Mouse (Mus musculus): ENCODE measurements at regions not wholly inside any gene's neighbourhood (a gene's known extent, or its start where the extent isn't known, plus 50 kb on each side); places are given as distances from the start of the nearest gene placed in this dataset.
"Not testable (repeated sequence)": the region's sequence is repeated elsewhere in the genome, so short reads cannot be mapped to it uniquely, and the experiment has no call there.

DNA sequence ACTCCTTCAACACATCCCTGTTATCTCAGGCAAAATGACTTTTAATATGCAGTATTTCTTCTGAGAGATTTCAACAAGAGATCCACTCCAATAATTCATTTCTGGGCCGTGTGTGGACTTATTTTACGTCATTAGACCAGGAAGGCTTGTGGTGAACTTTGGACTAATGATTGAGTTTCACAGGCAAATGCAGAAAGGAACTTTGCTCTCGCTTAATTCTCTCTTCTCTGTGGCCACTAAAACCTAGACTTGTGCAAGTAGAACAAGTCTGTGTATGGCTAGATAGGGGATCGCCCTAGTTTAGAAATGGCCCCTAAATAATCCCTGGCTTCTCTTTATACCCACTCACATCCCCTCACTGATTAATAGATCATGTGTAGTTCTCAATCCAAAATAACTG lies 50.6 kb upstream of the Ppp1r12a start:
- no peak for DNase-seq (ENCODE audit: low read depth, low spot score)

DNA sequence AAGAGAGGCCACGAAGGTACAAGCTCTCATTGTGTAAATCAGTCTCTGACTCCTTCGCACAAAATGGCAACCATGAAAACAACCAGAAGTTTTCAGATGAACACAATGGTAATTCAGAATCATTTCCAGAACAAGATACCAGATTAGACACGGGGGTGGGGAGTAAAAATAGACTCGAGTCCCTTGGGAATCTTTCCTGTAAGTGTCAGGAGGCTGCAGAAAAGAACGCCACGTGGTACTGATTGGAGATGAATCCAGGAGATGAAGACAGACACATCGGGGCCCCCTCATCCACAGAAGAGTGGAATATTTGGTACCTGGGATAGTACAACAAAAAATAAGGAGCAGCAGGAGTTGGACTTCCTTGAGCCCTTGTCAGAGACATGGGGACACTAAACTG lies 51.1 kb upstream of the Ppp1r12a start:
- no peak for DNase-seq (ENCODE audit: low read depth, low spot score)

DNA sequence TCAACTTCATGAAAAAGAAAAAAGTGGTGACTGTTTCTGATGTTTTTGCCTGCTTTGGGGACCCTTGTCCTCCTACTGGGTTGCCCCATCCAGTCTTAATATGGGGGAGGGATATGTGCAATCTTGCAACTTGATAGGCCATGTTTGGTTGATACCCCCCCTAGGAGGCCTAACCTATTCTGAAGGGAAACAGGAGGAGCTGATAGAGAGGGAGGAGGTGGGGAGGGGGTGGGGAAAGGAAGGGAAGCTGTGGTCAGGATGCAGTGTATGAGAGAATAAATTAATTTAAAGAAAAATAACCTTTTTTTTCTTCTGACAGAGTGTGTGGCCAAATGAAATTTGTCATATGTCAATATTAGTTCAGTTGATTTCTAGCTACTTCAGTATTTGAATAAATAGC lies 51.8 kb upstream of the Ppp1r12a start:
- DNase-seq (ENCODE audit: low read depth, low spot score): no peak

DNA sequence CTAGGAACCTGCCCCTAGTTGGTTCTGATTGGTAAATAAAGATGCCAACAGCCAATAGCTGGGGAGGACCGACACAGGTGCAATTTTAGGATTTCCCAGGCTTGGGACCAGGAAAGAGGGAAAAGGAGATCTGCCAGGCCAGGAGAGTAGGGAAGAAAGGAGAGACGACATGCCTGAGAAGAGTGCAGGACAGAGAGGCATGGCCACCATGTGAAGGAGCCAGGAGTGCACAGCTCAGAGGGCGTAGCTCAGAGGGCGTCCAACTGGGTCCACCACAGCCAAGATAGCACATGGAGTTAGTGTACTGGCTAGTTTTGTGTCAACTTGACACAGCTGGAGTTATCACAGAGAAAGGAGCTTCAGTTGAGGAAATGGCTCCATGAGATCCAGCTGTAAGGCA lies 53.5 kb upstream of the Ppp1r12a start:
- not testable (repeated sequence) for DNase-seq (ENCODE audit: low read depth, low spot score)

DNA sequence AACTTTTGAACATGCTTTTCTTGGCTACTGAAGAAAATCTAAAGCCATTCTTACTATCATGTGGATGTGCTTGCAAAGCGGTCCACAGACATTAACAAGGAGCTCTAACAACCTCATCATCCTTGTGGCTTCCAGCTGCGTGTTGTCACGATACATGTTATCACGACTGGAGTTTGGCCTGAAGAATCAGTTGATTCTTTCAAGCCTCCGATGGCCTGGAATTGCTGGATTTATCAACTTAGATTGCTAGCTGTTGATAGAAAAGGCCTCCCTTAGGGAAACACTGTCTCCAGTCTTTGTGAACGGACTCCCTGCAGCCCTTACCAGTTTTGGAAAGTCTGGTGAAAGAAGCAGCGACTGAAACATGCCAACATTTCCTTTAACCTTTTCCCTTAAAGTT lies 60.5 kb upstream of the Ppp1r12a start:
- no peak for DNase-seq (ENCODE audit: low read depth, low spot score)

DNA sequence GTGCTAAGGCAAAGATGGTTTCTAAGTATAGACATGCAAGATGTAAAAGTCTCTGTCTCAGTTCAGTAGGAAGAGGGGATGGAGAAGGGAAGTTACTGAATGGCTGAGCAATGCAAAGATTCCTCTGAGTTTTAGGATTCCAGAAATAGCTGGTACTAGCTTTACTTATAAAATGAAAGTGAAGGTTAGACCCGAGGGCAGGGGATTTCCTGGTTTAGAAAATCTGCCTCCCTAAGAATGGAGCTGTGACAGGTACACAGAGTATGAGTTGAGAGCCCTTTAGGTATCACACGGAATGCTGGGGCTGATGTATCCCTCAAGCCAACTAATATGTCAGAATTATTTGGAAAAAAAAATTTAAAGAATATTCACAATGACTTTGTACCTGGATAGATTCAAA lies 69.0 kb upstream of the Ppp1r12a start:
- no peak for DNase-seq (ENCODE audit: low read depth, low spot score)

DNA sequence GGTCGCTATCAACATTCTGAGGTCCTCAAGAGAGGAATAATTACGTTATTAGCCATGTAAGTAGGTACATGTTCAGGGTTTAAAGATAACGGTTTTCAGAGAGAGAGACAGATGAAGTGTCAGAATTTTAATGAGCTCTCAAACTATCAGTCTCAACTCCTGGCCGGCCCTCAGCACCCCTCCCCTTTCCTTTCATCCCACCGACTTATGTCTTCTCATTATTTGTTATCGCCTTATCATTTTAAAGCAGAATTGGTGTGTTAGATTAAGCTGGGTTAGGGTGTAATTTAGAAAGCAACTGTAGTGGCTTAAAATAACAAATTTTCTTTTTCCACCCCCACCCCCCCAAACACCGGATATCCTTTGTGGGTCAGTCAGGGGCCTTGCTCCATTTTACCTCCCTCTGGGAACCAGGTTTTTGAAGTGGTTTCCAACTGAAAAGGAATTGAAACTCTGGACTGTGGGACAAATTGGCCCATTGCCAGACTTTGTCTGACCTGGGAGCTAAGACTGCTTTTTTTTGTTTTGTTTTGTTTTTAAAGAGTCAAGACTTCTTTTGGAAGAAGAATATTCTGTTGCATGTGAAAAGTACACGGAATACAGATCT lies 72.5 kb upstream of the Ppp1r12a start:
- no peak for DNase-seq (ENCODE audit: low read depth, low spot score)

DNA sequence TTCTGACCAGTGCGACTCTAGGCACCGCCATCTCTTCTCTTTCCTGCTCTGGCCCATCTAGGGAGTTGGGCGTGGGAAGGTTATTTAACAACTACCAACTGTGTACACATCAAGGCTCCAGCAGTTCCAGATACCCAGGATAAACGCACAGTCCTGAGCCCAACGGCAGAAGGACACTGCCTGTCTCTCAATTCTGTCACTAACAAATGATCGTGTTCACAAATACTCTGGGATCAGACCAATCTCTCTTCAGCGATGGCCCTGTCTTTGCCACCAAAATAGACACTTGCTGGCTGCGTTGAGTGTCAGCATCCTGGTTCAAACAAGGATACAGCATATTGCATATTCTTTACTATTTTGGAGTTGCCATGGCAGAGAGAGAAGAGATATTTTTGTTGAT lies 73.1 kb upstream of the Ppp1r12a start:
- no peak for DNase-seq (ENCODE audit: low read depth, low spot score)

DNA sequence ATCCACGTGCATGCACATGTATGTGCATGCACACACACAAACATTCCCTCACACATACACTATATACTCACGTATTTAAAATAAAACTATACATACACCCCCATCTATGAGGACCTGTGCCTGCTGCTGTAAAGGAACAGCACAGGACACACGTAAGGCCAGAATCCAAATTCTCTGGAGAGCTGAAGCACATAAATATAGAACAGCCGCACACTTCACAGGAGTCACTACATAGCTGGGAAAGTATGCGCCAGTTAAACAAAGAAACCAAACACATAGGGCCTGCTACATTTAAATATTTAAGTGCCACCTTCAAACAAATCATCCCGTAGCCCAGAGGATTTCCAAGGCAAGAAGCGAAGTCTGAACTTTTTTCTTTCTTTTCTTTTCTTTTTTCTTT lies 73.8 kb upstream of the Ppp1r12a start:
- no peak for DNase-seq (ENCODE audit: low read depth, low spot score)

DNA sequence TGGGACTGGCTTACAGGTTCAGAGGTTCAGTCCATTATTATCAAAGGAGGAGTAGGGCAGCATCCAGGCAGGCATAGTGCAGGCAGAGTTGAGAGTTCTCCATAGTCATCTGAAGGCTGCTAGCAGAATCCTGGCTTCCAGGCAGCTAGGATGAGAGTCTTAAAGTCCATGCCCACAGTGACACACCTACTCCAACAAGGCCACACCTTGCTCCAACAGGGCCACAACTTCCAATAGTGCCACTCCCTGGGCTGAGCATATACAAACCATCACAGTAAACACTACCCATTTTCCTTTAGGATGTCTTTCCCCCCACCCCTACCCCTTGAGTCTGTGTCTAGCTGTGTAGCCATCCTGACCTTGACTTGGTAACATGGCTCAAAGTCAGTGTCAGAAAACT lies 78.8 kb upstream of the Ppp1r12a start:
- DNase-seq (ENCODE audit: low read depth, low spot score): no peak

DNA sequence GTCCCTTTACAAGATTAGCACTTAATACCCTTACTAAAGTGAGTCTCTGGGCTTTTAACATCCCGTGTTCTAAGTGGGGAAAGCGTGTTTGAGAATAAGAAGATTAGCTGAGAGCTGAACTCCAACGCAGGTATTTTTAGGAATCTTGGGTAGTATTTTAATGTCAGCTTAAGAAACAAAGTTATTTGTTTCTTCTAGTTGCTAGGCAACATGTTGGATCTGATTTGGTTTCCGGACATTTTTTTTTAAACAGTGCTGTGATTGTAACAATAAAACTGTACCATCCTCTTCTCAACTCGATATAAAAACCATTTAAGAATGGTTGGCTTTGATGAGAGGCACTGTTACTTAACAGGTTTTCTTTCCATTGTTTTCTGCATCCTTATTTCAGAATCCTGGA lies 86.8 kb upstream of the Ppp1r12a start:
- no peak for DNase-seq (ENCODE audit: low read depth, low spot score)

DNA sequence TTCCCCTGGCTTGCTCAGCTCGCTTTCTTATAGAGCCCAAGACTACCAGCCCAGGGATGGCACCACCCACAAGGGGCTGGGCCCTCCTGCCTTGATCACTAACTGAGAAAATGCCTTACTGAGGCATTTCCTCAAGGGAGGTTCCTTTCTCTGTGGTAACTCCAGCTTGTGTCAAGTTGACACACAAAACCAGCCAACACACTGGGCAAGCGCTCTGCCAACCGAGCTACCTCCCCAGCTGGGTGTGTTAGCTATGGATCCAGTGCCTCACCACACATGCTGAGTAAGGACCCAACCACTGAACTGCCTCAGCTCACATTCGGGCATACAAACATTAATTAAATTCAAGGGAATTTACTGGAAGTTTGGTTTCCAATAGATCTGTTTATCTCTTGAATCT lies 88.2 kb upstream of the Ppp1r12a start:
- DNase-seq (ENCODE audit: low read depth, low spot score): no peak

DNA sequence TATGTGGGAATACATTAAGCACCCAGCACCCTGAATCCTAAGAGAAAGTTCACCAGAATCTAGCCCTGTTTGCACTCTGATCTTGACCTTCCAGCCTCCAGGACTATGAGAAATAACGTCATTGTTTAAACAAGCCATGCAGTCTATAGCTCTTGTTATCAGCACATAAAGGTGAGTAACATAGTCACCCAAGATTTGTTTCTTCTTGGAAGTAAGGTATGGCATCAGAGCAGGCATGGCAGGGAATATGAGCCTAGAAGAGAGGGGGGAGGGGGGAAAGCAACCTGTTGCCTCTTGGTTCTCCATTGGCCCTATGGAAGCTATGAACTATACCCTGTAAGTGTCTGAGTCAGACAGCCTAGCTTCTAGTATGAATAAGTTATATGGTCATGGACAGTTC lies 89.8 kb upstream of the Ppp1r12a start:
- no peak for DNase-seq (ENCODE audit: low read depth, low spot score)

DNA sequence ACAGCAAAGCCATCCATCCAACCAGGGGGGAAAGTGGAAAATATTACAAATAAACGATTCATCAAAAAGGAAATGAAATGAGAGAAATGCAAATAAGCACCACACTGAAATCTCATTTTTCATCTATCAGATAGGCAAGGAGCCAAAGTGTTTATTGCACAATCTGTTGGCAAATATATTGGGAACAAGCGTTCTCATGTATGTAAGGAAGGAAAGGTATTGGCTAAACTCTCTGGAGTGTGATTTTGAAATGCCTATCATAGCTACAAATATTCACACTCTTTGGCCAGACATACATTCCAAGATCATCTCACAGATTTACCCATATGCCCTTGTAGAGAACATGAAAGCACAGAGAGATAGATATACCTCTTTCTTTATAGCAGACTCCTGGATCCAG lies 90.6 kb upstream of the Ppp1r12a start:
- no peak for DNase-seq (ENCODE audit: low read depth, low spot score)

DNA sequence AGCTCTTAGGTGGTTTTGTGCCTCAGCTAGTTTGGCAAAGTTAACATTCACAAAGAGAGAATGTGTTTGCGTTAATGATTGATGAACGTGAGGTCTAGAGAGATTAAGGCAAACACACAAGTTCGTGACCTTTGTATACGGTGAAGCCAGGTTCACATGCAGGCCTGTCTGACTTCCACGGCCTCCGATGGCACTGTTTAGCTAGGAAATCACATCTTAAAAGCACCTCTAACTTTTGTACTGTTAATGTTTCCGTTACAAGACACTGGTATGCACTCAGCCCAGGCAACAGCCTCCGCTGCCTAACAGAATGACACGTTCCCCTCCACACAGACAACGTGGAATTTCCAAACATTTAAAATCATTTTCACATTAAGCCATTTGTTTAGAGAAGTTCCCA lies 94.3 kb upstream of the Ppp1r12a start:
- no peak for DNase-seq (ENCODE audit: low read depth, low spot score)

DNA sequence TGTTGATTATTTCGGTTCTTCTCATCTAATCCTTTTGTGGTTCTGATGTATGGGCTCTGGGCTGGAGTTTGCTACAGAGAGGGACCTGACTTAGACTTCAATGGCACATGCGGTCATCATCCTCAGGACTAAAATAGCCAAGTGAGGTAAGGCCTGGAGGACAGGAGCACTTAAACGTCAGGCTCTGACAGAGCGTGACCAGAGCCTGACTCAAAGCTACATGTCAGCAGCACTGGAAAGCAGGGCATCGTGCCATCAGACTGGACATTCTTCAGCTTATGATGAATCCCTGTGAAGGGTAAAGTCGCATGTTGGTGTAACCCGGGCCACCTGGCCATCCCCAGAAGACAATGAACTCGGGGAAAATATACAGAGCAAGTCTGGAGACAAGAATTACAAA lies 95.8 kb upstream of the Ppp1r12a start:
- no peak for DNase-seq (ENCODE audit: low read depth, low spot score)

DNA sequence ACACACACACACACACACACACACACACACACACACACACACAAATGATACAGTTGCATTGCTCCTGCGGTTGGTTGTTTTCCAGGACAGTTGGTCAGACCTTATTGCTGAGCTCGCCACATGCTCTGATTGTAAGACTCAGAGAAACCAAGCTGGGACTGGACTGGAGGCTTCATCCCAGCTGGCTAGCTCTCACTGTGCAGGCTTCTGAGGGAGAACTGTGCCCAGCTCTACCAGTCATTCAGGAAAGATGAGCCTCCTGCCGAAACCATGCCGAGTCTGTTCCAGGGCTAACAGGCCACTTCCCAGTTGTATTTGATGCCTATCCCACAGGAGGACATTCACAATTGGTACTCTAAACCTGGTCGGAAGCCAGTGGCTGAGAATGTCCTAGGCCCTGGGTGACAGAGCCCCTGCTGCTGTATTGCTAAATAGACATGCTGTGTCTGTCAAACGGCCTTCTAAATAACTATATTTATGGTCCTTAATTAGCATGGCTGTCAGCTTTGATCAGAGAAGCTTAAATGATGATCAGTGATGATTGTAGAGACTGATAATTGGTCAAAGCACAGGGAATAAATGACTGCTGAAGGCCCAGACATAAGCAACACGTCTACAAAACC lies 100.1 kb upstream of the Ppp1r12a start:
- no peak for DNase-seq (ENCODE audit: low read depth, low spot score)

DNA sequence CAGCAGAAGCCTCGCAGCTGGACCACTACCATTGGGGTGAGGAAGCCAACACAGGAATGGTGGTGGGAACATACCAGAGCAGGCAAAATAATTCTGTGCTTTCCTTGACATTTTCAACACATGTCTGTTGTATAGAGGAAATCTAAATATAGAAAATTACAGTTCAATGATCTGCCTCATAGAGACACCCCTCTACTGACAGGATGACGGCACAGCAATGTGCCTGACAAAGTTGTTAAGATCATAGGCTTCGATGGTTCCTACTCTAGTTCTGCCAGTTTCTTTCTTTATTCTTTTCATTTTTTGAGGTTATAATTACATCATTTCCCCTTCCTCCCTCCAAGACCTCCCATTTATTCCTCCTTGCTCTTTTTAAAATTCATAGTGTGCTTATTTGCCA lies 101.4 kb upstream of the Ppp1r12a start:
- no peak for DNase-seq (ENCODE audit: low read depth, low spot score)

DNA sequence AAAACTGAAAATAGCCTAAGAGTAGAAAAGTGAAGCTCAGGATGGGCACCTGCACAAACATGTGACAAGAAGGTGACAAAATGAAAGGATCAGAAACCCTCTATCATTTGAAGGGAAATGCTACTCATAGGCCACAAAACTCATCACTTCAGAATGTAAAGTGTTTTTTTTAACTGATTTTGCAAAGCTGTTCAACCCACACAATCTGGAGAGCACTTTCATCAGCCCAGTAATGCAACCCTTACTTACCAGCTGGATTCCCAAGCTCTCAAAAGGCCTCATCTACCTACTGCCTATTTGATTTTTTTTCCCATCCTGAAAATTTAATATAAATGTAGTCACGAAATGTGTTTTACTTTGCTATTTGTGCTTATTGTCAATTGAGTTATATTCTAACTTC lies 110.4 kb upstream of the Ppp1r12a start:
- no peak for DNase-seq (ENCODE audit: low read depth, low spot score)

DNA sequence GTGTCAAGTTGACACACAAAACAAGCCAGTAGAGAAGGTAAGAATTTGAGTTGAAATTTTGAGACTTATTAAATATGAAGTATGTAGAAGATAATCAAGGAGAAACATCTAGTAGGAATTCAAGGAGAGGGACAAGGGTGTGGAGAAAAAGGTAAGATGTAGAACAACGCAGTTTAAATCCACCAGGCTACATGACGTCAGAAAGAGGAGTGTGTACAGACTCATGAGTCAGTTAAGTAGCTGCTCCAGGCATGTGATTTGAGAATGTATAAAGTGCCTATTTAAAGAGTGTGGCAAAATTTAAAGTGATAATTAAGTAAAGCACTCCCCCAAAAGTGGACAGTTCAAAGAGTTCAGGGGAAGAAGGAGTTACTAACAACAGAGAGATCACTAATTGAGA lies 113.6 kb upstream of the Ppp1r12a start:
- DNase-seq (ENCODE audit: low read depth, low spot score): no peak

DNA sequence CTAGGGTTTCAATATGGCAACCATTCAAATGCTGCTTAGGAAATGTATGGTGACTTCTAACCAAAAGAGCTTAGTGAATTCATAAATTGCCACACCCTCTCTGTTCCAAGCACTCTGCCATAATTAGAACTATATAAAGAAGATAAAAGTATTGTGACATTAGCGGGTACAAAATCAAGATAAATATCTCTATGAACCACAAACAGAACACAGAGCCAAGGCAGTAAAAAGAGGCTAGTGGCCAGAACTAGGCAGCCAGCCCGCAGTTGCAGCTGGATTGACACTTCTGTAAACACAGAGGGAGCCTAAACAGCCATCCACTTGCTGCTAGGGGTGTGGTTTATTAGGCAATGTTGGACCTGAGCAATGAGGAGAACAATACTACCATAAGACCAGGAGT lies 118.5 kb upstream of the Ppp1r12a start:
- DNase-seq (ENCODE audit: low read depth, low spot score): no peak

DNA sequence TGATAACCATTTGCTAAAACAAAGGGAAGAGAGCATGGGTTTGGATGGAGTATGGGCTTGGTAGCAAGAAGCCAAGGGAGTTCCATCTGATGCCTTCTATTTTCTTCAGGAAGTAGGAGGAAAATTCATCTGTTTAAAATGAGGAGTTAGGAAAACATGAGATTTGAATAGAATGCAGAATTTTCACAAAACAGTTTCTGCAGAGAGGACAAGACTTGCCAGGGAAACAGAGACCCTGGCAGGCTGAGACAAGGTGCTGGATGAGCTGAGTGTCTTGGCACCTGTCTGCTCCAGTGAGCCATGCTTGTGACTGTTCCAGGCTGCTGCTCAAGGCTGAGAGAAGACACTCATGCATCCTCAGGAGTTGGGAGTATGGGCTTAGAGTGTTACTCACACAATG lies 122.0 kb upstream of the Ppp1r12a start:
- no peak for DNase-seq (ENCODE audit: low read depth, low spot score)

DNA sequence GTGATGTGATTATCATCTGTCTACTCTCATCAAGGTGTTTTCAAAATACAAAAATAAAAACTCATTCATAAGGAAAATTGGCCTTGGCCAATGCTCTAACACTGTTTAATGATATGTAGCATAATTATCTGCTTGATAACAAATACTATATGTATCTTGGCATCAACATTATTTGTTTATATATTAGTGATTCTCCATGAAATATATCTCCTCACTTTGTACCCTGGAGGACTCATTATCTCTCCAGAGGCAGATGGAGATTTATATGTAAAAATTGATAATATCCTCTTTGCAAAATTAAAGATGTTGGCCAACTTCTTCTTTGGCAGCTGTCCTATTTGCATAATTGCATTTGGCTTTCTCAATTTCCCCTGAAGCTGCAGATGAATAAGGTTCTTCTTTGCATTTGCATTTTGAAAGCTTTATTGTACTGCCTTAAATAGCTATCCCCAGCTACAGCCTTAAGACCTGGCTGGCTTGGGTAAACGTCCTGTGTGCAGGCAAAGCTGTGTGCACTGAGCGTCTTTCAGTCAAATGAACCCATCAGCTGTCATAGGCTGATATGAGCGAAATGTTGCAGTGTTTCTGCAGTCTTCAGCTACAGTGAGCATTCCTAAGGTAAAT lies 124.7 kb upstream of the Otogl start:
- DNase-seq (ENCODE audit: low read depth, low spot score): peak; percentile 16

DNA sequence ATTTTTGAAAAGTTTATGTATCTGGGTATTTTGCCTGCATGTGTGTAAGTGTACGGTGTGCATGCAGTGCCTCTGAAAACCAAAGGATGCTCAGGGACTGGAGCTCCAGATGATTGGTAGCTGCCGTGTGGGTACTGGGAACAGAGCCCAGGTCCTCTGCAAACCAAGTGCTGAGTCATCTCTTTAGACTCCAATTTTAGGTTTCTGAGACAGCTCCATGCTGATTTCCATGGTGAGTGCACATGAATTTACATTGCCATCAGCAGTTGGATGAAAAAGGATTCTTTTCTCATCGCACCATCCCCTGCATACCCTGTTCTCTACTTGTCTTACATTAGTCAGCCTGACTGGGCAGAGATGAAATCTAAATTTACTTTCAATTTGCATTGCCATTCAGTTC lies 122.1 kb upstream of the Otogl start:
- no peak for DNase-seq (ENCODE audit: low read depth, low spot score)
